Mouse (Mus musculus): ENCODE measurements around the gene Gm20671. TPM values are rescaled to one million over a fixed set of nuclear protein-coding genes. Genes with fewer than 3 reads are reported as not detected.
A peak's percentile ranks its signal among the peaks of the same experiment; 100 is the strongest.
"Not testable (repeated sequence)": the region's sequence is repeated elsewhere in the genome, so short reads cannot be mapped to it uniquely, and the experiment has no call there.

The Gm20671 gene
- polyA plus RNA-seq, 1 experiment from 2014 or later: not detected

DNA sequence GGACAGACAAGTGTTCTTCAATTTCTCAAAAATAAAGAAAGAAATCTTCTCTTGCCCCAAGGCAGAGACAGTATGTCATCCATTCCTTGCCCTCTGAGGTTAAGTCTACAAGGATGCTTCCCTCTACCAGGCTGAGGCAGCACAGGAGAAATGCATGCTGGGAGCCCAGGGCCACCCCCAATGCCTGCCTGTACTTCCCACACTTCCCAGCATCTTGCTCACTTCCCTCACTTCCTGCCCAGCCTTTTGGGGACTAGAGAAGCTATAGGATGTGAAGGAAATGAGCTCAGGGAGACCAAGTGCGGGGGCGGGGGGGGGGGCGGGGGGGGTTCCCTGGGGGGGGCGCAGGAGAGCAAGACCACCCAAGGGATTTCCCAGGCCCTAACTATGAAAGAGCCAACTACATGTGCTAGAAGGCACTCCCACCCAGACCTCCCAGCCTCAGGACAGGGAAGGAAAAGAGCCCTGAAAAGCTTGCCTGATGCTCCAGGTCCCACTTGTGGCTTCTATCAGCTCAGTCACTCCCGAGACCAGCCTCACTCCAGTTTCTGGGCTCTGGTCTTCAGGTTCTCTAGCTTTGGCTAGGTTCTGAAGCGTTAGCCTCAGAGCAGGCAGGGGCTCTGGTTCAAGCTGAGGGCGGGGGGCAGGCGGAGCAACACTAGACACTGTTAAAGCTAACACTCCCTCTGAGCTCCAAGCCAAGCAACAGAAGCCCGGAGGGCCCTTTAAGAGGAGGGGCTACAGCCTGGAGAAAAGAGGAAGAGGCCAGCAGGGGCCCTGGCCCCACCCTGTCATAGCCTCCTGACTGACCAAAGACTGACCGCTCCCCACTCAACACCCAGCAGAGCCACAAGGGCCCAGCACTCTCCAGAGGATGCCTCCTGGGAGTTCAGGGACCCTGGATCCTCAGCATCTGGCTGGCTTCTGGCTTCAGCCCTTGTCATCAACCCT, 80.9 kb downstream of the Gm20671 start:
- ATAC-seq (ENCODE audit: low FRiP score): no peak
- Histone ChIP-seq H3K36me3 (replicated peaks) (no peaks in the 10 kb centered on the region), H3K4me2 (peak overlapping the region; percentile 34), H3K27ac (no peak overlapping the region), H3K9me3 (no peaks in the 10 kb centered on the region), H3K4me1 (peaks cover 30% of the 10 kb centered on the region), H3K4me3 (replicated peaks) (peak overlapping the region; percentile 14), H3K27me3 (no peaks in the 10 kb centered on the region), H3K9ac (0 out of 2 replicates have a peak overlapping the region, but pooled peaks have one; percentile 12)
- 14% methylated on average over 6 of the region's 10 CpGs for WGBS

DNA sequence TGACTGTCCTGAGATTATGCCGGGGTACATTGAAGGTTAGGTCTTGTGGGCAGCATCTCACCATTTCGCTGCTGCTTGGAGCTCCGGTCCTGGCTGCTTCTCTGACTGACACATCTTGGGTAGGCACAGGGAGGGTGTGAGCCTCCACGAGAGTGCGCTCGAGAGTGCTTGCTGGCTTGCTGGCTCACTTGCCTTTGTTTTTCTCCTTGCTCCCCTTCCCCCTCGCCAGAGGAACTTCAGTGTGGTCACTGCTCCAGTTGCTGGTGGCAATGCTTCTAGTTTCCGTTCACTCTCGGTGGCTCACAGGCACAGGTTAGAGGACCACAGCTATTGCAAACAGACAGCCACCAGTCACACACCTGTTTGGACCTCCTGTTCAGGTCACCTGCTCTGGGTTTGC, 84.8 kb downstream of the Gm20671 start:
- Histone ChIP-seq H3K9ac (no peak overlapping the region), H3K27me3 (no peaks in the 10 kb centered on the region), H3K4me1 (peaks cover 33% of the 10 kb centered on the region), H3K27ac (peak overlapping the region; percentile 37; the same call in 1 of the 2 replicates), H3K9me3 (no peaks in the 10 kb centered on the region), H3K36me3 (replicated peaks) (peaks cover 4% of the 10 kb centered on the region; the same call in 1 of the 2 replicates), H3K4me2 (no peak overlapping the region), H3K4me3 (replicated peaks) (no peak overlapping the region)
- no peak; the same call in 1 of the 2 replicates for ATAC-seq (ENCODE audit: low FRiP score)
- WGBS: 44% methylated on average over 9 of the region's 9 CpGs

DNA sequence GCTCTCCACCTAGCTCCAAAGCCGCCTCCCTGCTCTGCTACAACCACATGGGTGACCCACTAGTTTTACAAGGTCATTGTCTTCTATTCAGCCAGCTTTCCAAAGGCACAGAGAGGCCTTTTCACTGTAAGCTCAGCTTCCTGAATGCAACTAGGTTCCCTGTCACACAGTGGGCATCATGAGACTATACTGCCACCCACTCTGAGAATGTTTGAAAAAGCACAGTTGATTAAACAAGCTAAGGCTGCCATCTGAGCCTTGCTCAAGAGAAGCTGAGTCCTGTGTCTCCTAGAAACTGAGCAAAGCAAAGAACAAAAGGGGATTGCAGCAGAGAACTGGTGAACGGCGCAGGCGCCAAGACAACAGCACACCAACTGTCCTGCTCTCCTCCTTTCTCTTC, 85.5 kb downstream of the Gm20671 start:
- Histone ChIP-seq H3K27ac (peak overlapping the region; percentile 37; the same call in 1 of the 2 replicates), H3K4me1 (peaks cover 29% of the 10 kb centered on the region)
- H3K4me2 ChIP-seq; H3K27me3 ChIP-seq; H3K9ac ChIP-seq; H3K9me3 ChIP-seq; H3K4me3 ChIP-seq (replicated peaks); H3K36me3 ChIP-seq (replicated peaks): not testable (repeated sequence)
- peak; percentile 21; the same call in 1 of the 2 replicates for ATAC-seq (ENCODE audit: low FRiP score)
- 48% methylated on average over 4 of the region's 4 CpGs for WGBS

DNA sequence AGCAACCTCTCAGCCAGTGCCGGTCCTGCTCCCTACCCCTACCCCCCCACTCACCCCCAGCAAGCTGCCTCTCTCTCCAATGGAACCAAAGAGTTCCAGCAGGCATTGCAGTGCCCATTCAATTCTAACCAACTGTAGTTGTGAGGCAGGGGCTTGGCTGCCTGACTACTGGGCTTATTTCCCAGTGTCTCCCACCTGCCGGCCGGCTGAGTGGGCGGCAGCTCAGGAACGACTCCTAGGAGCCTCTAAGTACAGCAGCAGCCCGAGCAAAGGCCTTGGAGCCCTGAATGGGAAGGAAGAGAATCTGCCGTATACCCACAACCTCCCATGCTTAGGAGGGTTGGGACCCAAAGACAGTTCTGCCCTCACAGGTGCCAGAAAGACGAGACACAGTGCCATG, 86.1 kb downstream of the Gm20671 start:
- peaks cover 24% of the 10 kb centered on the region for H3K4me1 ChIP-seq
- not testable (repeated sequence) for H3K4me3 ChIP-seq (replicated peaks); H3K27ac ChIP-seq; H3K27me3 ChIP-seq; H3K9ac ChIP-seq; H3K9me3 ChIP-seq; H3K4me2 ChIP-seq; H3K36me3 ChIP-seq (replicated peaks)
- ATAC-seq (ENCODE audit: low FRiP score): 0 out of 2 replicates have a peak, but pooled peaks have one; percentile 34
- 81% methylated on average over 8 of the region's 8 CpGs for WGBS

DNA sequence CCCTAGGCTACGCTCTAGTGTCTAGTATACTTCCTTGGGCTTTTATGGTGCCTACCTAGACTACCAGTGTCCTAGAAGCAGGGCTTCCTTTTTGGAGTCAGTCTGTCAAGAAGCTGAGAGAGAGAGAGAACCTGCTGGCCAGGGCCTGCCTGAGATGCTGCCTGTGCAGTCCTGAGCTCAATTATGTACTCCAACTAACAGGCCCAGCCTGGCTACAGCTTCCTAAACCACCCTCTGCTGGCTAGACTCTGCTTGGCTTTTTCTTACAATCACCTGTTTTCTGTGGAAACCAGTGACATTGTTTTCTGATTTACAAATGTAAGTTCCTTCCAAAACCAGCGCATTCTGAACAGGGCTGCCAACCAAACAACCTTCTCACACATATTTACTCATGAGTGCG, 86.8 kb downstream of the Gm20671 start:
- no peaks in the 10 kb centered on the region for H3K27me3 ChIP-seq
- peaks cover 22% of the 10 kb centered on the region for H3K4me1 ChIP-seq
- H3K9ac ChIP-seq: no peak overlapping the region
- ATAC-seq (ENCODE audit: low FRiP score): no peak
- no peak overlapping the region for H3K4me3 ChIP-seq (replicated peaks)
- H3K9me3 ChIP-seq: no peaks in the 10 kb centered on the region
- H3K36me3 ChIP-seq (replicated peaks): peaks cover 11% of the 10 kb centered on the region
- H3K27ac ChIP-seq: no peak overlapping the region
- 97% methylated on average over 3 of the region's 3 CpGs for WGBS
- no peak overlapping the region for H3K4me2 ChIP-seq

DNA sequence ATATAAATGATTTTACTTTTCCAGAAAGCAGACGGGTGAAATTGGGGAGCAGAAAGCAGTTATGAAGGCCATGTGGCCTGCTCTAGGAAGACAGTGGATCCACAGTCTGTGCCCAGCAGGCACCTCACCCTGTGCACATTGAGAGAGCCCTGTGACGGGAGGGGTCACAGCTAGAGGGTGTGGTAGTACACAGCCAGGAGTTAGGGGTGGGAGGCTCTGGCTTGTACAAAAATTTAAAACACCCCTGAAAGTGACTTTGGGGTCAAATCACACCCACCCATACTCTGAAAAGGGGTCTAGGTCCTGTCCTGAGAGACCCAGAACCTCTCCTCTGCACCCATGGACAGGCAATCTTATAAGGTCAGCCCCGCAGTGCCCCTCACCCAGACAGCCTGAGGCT, 90.1 kb downstream of the Gm20671 start:
- H3K27me3 ChIP-seq, H3K4me2 ChIP-seq: not testable (repeated sequence)
- ATAC-seq (ENCODE audit: low FRiP score): peak; percentile 73; the same call in 1 of the 2 replicates

DNA sequence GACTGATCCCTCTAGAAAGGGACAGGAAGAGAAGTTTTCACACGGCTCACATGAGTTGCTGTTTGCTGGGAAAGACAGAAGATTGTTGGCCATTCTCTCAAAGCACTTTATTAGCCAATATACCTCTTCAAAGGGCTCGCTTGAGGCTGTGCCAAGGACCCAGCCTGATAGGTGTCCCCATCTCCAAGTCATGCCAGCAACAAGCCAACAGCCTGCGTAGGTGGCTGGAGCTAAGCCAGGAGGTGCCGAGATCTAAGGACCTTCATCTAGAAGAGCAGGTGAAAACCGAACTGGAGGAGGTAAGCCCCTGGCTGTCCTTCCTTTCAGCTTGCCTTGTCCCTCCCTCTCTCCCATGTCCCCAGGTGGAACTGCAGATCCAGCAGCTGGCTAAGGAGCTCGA, 91.1 kb downstream of the Gm20671 start:
- no peak overlapping the region for H3K9ac ChIP-seq
- H3K27me3 ChIP-seq: no peaks in the 10 kb centered on the region
- H3K4me2 ChIP-seq: no peak overlapping the region
- H3K36me3 ChIP-seq (replicated peaks): peaks cover 19% of the 10 kb centered on the region
- no peak overlapping the region for H3K4me3 ChIP-seq (replicated peaks)
- no peak for ATAC-seq (ENCODE audit: low FRiP score)
- peaks cover 3% of the 10 kb centered on the region; the same call in 1 of the 2 replicates for H3K9me3 ChIP-seq
- H3K27ac ChIP-seq: no peak overlapping the region
- 0 out of 2 replicates have a peak, but pooled peaks cover under 1% of the 10 kb centered on the region for H3K4me1 ChIP-seq
- WGBS: 93% methylated on average over 6 of the region's 6 CpGs

More for the DNA sequence above, 90.1 kb downstream of the Gm20671 start:
- not testable (repeated sequence) for H3K4me3 ChIP-seq (replicated peaks); H3K9me3 ChIP-seq; H3K9ac ChIP-seq; H3K27ac ChIP-seq
- 95% methylated on average over 3 of the region's 3 CpGs for WGBS
- H3K36me3 ChIP-seq (replicated peaks): peaks cover 19% of the 10 kb centered on the region
- peaks cover 11% of the 10 kb centered on the region for H3K4me1 ChIP-seq

DNA sequence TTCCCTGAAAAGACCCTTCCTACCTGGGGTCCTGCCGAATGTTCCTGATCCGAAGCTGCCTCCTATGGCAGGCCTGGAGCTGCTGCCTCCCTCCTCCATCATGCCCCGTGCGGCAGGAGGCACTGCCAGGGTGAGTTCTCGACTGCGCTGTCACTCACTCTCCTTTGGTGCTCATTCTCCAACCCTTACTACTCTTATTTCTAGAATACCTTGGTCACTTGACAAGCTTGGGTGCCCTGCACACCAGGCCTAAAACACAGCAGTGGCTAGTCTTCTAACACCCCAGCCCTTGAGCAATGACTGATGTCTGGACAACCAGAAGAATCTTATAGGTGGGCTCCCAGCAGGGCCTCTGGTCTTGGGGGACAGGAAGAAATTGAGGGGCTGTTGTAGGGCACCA, 93.0 kb downstream of the Gm20671 start:
- H3K4me3 ChIP-seq (replicated peaks); ATAC-seq (ENCODE audit: low FRiP score); H3K27me3 ChIP-seq; H3K4me1 ChIP-seq; H3K9me3 ChIP-seq; H3K27ac ChIP-seq; H3K4me2 ChIP-seq; H3K9ac ChIP-seq: not testable (repeated sequence)
- peaks cover 19% of the 10 kb centered on the region for H3K36me3 ChIP-seq (replicated peaks)
- 99% methylated on average over 6 of the region's 6 CpGs for WGBS

DNA sequence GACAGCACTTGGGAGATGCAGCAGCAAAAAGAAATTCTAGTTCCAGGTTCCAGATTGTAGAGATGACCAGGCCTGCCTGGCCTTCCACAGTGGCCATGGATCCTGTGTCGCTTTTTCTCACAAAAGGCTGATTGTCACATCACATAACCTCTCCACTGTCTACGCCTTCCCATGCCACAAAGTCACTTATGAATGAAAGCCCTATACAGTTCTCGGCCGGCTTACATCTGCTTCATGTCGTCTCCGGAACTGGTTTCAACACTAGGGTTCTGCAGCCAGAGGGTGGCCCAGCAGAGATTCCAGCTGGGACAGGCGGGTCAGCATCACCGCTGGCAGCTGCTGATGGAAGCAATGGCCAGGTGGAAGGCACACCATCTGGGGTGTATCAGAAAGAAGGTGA, 98.1 kb downstream of the Gm20671 start:
- no peak for ATAC-seq (ENCODE audit: low FRiP score)
- no peaks in the 10 kb centered on the region for H3K27me3 ChIP-seq
- 89% methylated on average over 8 of the region's 8 CpGs for WGBS

DNA sequence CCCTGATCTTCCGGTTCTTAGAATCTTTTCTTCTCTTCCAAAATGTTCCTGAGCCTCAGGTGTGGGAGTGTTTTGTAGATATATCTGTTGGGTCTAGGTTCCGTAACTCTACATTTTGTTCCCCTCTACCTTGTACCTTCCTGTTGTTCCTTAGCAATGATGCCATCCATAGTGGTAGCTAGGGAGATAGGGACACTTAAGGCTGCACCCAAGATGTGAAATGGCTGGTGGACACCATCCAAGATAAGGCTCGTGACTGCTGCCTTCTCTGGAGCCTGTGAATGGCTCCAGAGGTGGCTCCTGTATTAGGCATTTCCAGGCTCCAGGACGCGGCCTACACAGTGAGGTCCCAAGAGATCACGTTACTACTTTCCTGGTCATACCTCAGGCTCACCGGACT, 98.6 kb downstream of the Gm20671 start:
- no peak overlapping the region for H3K4me3 ChIP-seq (replicated peaks)
- H3K27ac ChIP-seq: no peak overlapping the region
- no peak overlapping the region for H3K4me2 ChIP-seq
- H3K27me3 ChIP-seq: no peaks in the 10 kb centered on the region
- no peak for ATAC-seq (ENCODE audit: low FRiP score)
- no peaks in the 10 kb centered on the region for H3K36me3 ChIP-seq (replicated peaks)
- H3K9me3 ChIP-seq: 0 out of 2 replicates have a peak, but pooled peaks cover 2% of the 10 kb centered on the region
- no peaks in the 10 kb centered on the region for H3K4me1 ChIP-seq
- WGBS: 92% methylated on average over 7 of the region's 7 CpGs
- H3K9ac ChIP-seq: no peak overlapping the region

More for the DNA sequence above, 98.1 kb downstream of the Gm20671 start:
- Histone ChIP-seq H3K9ac (no peak overlapping the region), H3K4me3 (replicated peaks) (no peak overlapping the region), H3K36me3 (replicated peaks) (0 out of 2 replicates have a peak, but pooled peaks cover 5% of the 10 kb centered on the region), H3K4me1 (no peaks in the 10 kb centered on the region), H3K27ac (no peak overlapping the region), H3K9me3 (0 out of 2 replicates have a peak, but pooled peaks cover 2% of the 10 kb centered on the region), H3K4me2 (no peak overlapping the region)

DNA sequence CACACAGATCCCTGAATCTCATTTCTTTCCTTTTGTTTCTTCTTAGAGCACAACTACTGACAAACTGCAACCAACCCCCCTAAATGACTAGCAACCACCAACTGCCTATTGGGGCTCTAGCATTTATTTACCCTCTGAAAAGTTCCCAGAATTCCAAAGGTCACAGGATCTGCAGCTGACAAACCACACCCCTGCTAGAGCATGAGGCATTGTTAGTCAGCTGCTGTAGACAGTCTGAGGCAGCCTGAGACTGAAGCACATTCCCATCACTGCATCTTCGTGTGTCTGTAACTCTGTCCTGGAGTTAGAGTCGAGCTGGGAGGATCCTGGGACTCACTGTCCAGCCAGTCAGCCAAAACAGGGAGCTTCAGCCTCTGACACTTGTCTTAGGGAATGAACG, 101.5 kb downstream of the Gm20671 start:
- H3K27me3 ChIP-seq; H3K9me3 ChIP-seq; H3K27ac ChIP-seq; H3K4me2 ChIP-seq; H3K9ac ChIP-seq; ATAC-seq (ENCODE audit: low FRiP score); H3K4me3 ChIP-seq (replicated peaks); H3K36me3 ChIP-seq (replicated peaks); H3K4me1 ChIP-seq: not testable (repeated sequence)
- WGBS: 71% methylated on average over 3 of the region's 3 CpGs

DNA sequence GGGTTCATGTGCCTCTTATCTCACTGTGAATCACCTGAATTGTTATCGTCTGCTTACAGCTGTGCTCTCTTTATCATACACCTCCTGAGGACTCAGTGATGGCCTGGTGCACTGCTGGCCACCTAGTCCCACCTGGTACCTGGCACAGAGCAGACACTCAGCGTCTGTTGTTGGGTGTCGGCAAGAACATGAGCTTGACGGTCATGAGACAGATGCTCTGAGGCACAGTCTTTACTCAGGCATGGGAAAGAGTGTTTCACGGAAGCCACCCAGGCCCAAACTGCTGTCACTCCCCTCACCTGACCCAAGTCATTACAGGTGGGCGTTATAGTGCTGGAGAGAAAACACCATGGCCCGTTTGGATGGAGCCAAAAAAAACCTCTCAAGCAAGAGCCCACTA, 102.9 kb downstream of the Gm20671 start:
- Histone ChIP-seq H3K9me3 (0 out of 2 replicates have a peak, but pooled peaks cover 2% of the 10 kb centered on the region), H3K27ac (no peak overlapping the region), H3K4me1 (no peaks in the 10 kb centered on the region), H3K4me2 (no peak overlapping the region), H3K4me3 (replicated peaks) (no peak overlapping the region), H3K27me3 (no peaks in the 10 kb centered on the region), H3K36me3 (replicated peaks) (no peaks in the 10 kb centered on the region), H3K9ac (no peak overlapping the region)
- WGBS: 85% methylated on average over 7 of the region's 7 CpGs
- ATAC-seq (ENCODE audit: low FRiP score): no peak
